Mouse (Mus musculus): ENCODE data around the gene Pdlim7. TPM values are rescaled to one million over a fixed set of nuclear protein-coding genes. Genes with fewer than 3 reads are reported as not detected.

Gene Pdlim7
- polyA plus RNA-seq, 1 experiment from 2014 or later = 131 TPM

- Histone ChIP-seq H3K4me1 (replicated peaks; ENCODE audit: control insufficient read depth, insufficient read depth, low read length) (no peaks in the 10 kb centered on the region), H3K4me3 (ENCODE audit: low read depth, low read length) (no peak overlapping the region), H3K27ac (ENCODE audit: low read depth, low read length) (no peak overlapping the region), H3K27me3 (replicated peaks; ENCODE audit: control insufficient read depth, insufficient read depth, low read length) (no peaks in the 10 kb centered on the region), H3K9ac (ENCODE audit: low read depth, low read length) (no peak overlapping the region), H3K9me3 (ENCODE audit: control insufficient read depth) (no peaks in the 10 kb centered on the region), H3K4me2 (replicated peaks; ENCODE audit: low read depth) (no peak overlapping the region), H3K36me3 (ENCODE audit: control insufficient read depth, insufficient read depth) (no peaks in the 10 kb centered on the region)
- 91% methylated on average over 23 of the region's 23 CpGs for WGBS
- no peak for ATAC-seq
- no peak for TF ChIP-seq CTCF (IDR thresholded peaks at IDR 0.05; ENCODE audit: low read depth)
These were observed 10.6 kb upstream of the Pdlim7 start for GRCm38 (mm10) chr13:55523951-55524600.

- Histone ChIP-seq H3K4me3 (ENCODE audit: low read depth, low read length) (no peak overlapping the region), H3K27ac (ENCODE audit: low read depth, low read length) (no peak overlapping the region), H3K4me2 (replicated peaks; ENCODE audit: low read depth) (no peak overlapping the region), H3K4me1 (replicated peaks; ENCODE audit: control insufficient read depth, insufficient read depth, low read length) (no peaks in the 10 kb centered on the region), H3K9ac (ENCODE audit: low read depth, low read length) (no peak overlapping the region), H3K9me3 (ENCODE audit: control insufficient read depth) (no peaks in the 10 kb centered on the region), H3K27me3 (replicated peaks; ENCODE audit: control insufficient read depth, insufficient read depth, low read length) (no peaks in the 10 kb centered on the region), H3K36me3 (ENCODE audit: control insufficient read depth, insufficient read depth) (no peaks in the 10 kb centered on the region)
- 64% methylated on average over 17 of the region's 17 CpGs for WGBS
- no peak for ATAC-seq
- no peak for TF ChIP-seq CTCF (IDR thresholded peaks at IDR 0.05; ENCODE audit: low read depth)
These were observed 9.8 kb upstream of the Pdlim7 start for GRCm38 (mm10) chr13:55523278-55523677.

- H3K4me3 ChIP-seq (ENCODE audit: low read depth, low read length) = no peak overlapping the region
- TF ChIP-seq CTCF (IDR thresholded peaks at IDR 0.05; ENCODE audit: low read depth) = no peak
- H3K4me1 ChIP-seq (replicated peaks; ENCODE audit: control insufficient read depth, insufficient read depth, low read length) = no peaks in the 10 kb centered on the region
- H3K4me2 ChIP-seq (replicated peaks; ENCODE audit: low read depth) = no peak overlapping the region
- ATAC-seq = no peak
- H3K9ac ChIP-seq (ENCODE audit: low read depth, low read length) = no peak overlapping the region
- H3K9me3 ChIP-seq (ENCODE audit: control insufficient read depth) = no peaks in the 10 kb centered on the region
- H3K27ac ChIP-seq (ENCODE audit: low read depth, low read length) = no peak overlapping the region
- 69% methylated on average over 8 of the region's 8 CpGs for WGBS
- no peaks in the 10 kb centered on the region for H3K27me3 ChIP-seq (replicated peaks; ENCODE audit: control insufficient read depth, insufficient read depth, low read length)
- no peaks in the 10 kb centered on the region for H3K36me3 ChIP-seq (ENCODE audit: control insufficient read depth, insufficient read depth)
These were observed 9.3 kb upstream of the Pdlim7 start for GRCm38 (mm10) chr13:55522730-55523129.

GRCm38 (mm10) chr13:55519606-55520005 is 6.1 kb upstream of the Pdlim7 start:
- no peaks in the 10 kb centered on the region for H3K4me1 ChIP-seq (replicated peaks; ENCODE audit: control insufficient read depth, insufficient read depth, low read length)

GRCm38 (mm10) chr13:55516955-55517354 is 3.5 kb upstream of the Pdlim7 start:
- Histone ChIP-seq H3K27ac (ENCODE audit: low read depth, low read length) (no peak overlapping the region), H3K27me3 (replicated peaks; ENCODE audit: control insufficient read depth, insufficient read depth, low read length) (no peaks in the 10 kb centered on the region), H3K4me2 (replicated peaks; ENCODE audit: low read depth) (no peak overlapping the region), H3K4me3 (ENCODE audit: low read depth, low read length) (no peak overlapping the region), H3K9me3 (ENCODE audit: control insufficient read depth) (no peaks in the 10 kb centered on the region), H3K36me3 (ENCODE audit: control insufficient read depth, insufficient read depth) (no peaks in the 10 kb centered on the region), H3K4me1 (replicated peaks; ENCODE audit: control insufficient read depth, insufficient read depth, low read length) (no peaks in the 10 kb centered on the region), H3K9ac (ENCODE audit: low read depth, low read length) (no peak overlapping the region)
- 4% methylated on average over 5 of the region's 5 CpGs for WGBS
- ATAC-seq = no peak
- peak; percentile 94 for TF ChIP-seq CTCF (IDR thresholded peaks at IDR 0.05; ENCODE audit: low read depth)

More at GRCm38 (mm10) chr13:55519606-55520005, 6.1 kb upstream of the Pdlim7 start:
- Histone ChIP-seq H3K9ac (ENCODE audit: low read depth, low read length) (no peak overlapping the region), H3K27me3 (replicated peaks; ENCODE audit: control insufficient read depth, insufficient read depth, low read length) (no peaks in the 10 kb centered on the region), H3K9me3 (ENCODE audit: control insufficient read depth) (no peaks in the 10 kb centered on the region), H3K27ac (ENCODE audit: low read depth, low read length) (no peak overlapping the region), H3K4me2 (replicated peaks; ENCODE audit: low read depth) (no peak overlapping the region), H3K36me3 (ENCODE audit: control insufficient read depth, insufficient read depth) (no peaks in the 10 kb centered on the region), H3K4me3 (ENCODE audit: low read depth, low read length) (no peak overlapping the region)
- ATAC-seq = no peak
- 72% methylated on average over 4 of the region's 4 CpGs for WGBS
- TF ChIP-seq CTCF (IDR thresholded peaks at IDR 0.05; ENCODE audit: low read depth) = no peak

GRCm38 (mm10) chr13:55513828-55514227 is 352 bp upstream of the Pdlim7 start:
- no peak overlapping the region for H3K9ac ChIP-seq (ENCODE audit: low read depth, low read length)
- no peak for ATAC-seq
- WGBS = 41% methylated on average over 9 of the region's 9 CpGs

More at GRCm38 (mm10) chr13:55513828-55514227, 352 bp upstream of the Pdlim7 start:
- peaks cover 14% of the 10 kb centered on the region; the same call in 1 of the 2 replicates for H3K36me3 ChIP-seq (ENCODE audit: control insufficient read depth, insufficient read depth)
- H3K4me2 ChIP-seq (replicated peaks; ENCODE audit: low read depth) = peak overlapping the region; percentile 95
- H3K27ac ChIP-seq (ENCODE audit: low read depth, low read length) = no peak overlapping the region
- peaks cover 7% of the 10 kb centered on the region for H3K4me1 ChIP-seq (replicated peaks; ENCODE audit: control insufficient read depth, insufficient read depth, low read length)
- no peak for TF ChIP-seq CTCF (IDR thresholded peaks at IDR 0.05; ENCODE audit: low read depth)
- peak overlapping the region; percentile 85 for H3K4me3 ChIP-seq (ENCODE audit: low read depth, low read length)
- H3K9me3 ChIP-seq (ENCODE audit: control insufficient read depth) = no peaks in the 10 kb centered on the region
- H3K27me3 ChIP-seq (replicated peaks; ENCODE audit: control insufficient read depth, insufficient read depth, low read length) = no peaks in the 10 kb centered on the region
